Mouse (Mus musculus): ENCODE measurements around the gene Nob1.

Nob1 gene

DNA sequence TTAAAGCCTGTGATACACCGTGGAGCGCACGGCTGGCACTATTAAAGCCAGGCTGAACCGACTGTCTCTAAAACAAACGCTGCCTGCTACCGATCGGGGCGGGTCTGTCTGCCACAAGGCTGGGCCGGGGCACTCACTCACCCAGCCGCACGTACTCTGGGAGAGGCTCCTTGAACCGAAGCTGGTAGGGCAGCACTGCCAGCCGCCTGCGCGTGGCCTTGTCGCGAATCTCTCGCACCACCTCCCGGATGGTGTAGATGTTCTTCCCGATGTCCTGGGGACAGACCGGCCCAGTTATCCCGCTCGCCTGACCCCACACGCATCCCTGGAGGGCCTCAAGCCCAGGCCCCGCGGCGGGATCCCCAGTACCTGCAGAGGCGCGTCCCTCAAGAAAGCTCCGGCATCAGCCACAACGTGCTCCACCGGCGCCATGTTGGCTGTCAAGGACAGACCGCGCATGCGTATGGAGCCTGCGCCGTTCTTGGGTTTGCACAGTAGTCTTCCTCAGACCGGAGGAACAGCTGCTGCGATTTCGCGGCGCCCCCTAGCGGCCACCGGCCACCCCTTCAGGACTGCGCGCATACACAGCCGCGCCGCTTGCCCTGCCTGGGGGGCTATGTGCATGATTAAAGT is at the start of gene Nob1:
Nob1 (minus strand) TSS at position 455 of the 633 bp plus-strand sequence.
- peak; percentile 96 to 98 for DNase-seq (ENCODE audit: low spot score in 2 of 2)

DNA sequence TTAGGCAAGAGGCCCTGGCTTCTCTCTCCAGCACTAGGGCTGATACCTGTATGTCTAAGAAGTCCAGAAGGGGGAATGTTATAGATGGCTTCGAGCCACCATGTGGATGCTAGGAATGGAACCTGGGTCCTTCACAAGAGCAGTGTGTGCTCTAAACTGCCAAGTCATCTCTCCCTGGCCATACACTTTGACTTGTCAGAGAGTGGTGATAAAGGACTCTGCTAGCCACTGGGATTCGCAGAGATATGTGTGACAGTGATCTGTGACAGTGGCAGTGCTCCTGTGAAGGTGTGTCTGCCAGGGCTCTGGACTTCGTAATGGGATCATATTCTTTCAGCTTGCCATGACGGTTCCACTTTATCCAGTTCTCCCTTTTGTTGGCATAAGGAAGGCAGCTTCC is 48.5 kb upstream of the Nob1 start:
- DNase-seq (ENCODE audit: low spot score in 2 of 2): no peak

GRCm38 (mm10) chr8:107472403-107473100 is 47.7 kb upstream of the Nob1 start:
- no peak for DNase-seq (ENCODE audit: low spot score in 2 of 2)

DNA sequence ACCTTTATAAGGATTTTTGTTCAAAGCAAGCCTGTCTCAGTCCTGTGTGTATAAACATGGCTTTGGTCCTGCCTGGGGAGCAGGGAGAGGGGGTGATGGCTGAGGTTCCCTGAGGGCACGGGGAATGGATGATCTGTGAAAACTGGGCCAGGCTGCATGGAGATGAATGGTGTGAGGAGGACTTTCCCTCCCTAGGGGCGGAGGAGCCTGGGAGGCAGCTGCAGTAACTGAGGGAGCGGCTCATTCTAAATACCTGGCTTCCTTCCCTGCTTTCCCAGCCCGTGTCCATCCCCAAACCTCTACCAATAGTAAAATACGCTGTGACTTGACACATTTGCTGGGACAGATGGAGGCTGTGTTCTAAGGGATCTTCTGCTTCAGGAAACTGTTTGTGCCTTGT is 45.5 kb upstream of the Nob1 start:
- DNase-seq (ENCODE audit: low spot score in 2 of 2): no peak

DNA sequence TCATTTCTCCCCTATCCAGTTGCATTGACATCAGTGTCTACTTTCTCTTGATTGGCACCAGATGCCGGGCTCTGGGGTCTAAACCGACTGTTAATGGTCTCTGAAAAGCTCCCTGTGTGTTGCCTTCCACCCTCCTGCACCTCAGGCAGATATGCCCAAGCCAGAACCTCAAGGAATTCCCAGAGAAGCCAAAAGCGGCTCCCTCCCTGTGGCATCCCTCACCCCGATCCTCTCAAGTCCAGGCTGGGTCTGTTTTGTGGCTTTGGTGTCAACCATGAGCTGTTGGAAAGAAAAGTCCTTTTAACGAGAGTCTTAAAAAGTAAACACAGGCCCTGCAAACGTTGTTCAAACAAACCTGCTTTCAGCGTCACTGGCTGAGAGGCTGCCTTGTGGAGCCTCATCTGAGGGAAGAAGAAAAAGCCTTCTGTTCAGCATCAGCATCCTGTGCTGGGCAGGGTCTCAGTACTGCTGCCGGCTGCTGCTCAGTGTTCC is 44.0 kb upstream of the Nob1 start:
- no peak for DNase-seq (ENCODE audit: low spot score in 2 of 2)

DNA sequence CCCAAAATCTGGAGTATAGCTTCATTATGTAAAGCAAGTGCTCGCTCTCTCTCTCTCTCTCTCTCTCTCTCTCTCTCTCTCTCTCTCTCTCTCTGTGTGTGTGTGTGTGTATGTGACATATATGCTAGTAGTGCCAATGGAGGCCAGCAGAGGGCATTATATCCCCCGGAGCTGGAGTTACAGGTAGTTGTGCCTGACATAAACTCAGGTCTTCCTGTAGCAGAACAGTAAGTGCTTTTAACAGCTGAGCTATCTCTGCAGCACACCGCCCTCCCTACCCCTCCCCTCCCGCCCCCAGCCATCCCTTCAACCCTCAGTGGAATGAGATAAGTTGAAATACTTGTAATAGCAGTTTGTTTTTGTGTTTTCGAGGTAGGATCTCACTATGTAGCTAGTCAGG is 41.8 kb upstream of the Nob1 start:
- no peak for DNase-seq (ENCODE audit: low spot score in 2 of 2)

DNA sequence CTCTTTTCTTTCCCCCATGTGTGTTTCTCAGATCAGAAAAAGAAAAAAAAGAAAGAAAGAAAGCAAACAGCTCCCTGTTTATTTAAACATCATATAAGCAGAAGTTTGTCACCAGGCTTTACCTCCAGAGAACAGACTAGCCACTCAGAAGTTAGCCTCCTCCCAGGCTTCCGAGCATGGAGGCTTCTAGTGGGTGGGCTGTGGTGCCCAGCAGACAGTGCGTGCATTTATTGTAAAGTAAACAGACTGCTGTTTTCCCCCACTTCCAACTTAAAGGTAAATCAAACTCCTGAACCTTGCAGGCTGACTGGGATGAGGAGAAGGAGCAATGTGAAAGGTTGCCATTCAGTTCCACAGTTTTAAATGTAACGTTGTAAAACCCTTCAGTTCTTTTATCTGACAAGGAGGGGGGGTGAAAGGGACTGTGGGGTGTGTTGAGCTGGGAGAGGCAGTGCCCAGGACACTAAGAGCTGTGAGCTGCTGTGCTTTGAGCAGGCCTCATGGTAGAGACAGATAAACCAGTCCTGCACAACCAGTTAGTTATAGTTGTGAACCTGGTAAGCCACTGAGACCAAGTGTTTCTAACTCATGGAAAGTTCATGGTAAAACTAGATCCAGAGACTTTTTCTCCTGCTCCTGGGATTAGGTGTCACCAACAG is 40.6 kb upstream of the Nob1 start:
- no peak for DNase-seq (ENCODE audit: low spot score in 2 of 2)

DNA sequence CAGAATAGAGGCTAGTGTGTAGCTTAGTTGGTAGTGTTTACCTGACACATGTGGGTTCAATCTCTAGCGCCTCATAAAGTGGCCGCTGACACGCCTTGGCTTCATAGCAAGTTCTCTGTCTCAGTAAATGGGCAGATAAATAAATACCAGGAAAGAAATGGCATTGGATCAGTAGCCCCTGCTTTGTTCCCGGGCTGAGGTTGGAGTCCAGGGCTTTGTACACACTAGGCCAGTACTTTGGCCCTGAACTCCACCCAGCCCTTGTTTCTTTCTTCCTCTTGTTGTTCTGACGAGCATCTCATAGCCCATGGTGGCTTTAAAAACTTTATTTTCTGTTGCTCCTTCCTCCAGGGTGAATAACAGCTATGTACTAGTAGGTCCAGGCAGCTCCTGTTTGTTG is 37.6 kb upstream of the Nob1 start:
- DNase-seq (ENCODE audit: low spot score in 2 of 2): no peak

GRCm38 (mm10) chr8:107458281-107458680 is 33.4 kb upstream of the Nob1 start:
- no peak for DNase-seq (ENCODE audit: low spot score in 2 of 2)

DNA sequence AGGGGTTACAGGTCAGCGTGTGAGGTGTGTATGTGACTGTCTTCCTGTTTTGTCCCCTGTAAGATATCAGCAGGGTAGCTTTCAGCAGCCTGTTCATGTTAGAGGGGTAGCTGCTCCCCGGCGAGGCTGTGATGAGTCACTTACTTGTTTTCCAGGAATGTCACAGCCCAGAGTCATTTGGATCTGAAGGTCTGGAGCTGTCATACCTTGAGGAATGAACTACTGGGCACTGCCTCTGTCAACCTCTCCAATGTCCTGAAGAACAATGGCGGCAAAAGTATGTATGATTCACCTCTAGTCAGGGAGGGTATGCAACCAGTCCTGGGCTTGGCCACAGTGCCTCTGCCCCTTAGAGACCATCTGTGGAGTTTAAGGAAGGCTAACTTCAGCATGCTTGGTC is 32.9 kb upstream of the Nob1 start:
- DNase-seq (ENCODE audit: low spot score in 2 of 2): no peak

DNA sequence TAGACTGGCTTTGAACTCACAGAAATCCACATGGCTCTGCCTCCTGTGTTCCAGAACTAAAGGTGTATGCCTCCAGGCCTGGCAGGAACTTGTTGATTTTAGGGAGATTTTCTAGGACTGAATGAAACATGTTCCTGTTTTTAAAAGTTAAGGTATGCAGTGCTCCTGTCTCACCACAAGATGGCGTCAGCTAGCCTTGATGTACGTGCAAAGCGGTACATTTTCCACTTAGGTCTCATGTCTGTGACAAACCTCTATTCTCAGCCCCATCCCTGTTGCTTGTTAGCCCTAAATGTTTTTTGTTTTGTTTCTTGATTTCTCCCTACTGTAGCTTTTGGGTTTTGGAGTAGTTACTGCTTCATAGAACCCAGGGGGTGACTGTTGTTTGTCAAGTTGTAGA is 30.4 kb upstream of the Nob1 start:
- DNase-seq (ENCODE audit: low spot score in 2 of 2): peak in 1 of 2 experiments; percentile 56

DNA sequence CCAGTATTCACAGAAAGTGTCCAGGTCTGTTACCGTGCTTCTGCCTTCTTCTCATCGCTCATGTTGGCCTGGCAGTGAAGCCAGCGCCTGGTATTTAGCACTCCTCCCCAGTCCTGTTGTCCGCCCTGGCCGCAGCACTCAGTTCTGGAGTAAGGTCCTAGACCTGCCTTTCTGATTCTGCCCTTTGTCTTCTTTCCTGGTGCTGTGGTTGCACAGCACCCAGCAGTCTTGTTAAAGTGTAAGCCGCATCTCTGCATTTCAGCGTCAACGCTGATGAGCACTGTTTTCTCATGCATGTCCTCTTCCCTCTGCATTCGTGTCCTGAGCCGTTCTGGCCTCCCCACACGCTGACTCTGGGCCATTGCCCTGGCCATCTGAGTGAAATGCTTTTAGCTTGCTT is 28.5 kb upstream of the Nob1 start:
- no peak for DNase-seq (ENCODE audit: low spot score in 2 of 2)

DNA sequence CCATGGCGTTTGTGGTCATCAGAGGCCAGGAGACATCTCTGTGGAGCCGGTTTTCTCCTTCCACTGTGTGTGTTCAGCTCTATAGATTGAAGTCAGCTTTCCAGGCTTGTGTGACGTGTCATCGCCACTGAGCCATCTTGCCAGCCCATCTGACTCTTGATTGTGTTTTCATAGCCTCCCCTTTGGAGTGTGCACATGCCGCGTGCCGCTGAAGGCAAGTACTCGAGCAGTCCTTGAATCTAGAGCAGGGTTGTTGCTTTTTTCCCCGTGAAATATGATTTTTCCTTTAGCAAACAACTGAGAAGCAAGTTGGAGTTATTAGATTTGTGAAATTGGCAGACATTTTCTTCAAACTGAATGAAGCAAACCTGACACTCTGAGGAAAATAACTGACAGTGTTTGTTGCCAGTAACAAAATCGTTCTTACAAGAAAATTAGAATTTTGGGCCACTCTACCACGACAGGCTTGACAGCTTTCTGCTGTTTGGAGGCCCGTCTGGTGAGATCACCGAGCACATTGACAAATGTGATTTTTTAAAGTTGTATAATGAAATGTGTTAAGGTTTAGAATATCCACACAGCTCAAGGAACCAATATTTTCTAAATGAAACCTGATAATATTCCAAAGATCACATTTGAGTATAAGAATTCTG is 26.7 kb upstream of the Nob1 start:
- no peak for DNase-seq (ENCODE audit: low spot score in 2 of 2)

GRCm38 (mm10) chr8:107449655-107450054 is 24.8 kb upstream of the Nob1 start:
- no peak for DNase-seq (ENCODE audit: low spot score in 2 of 2)

GRCm38 (mm10) chr8:107449130-107449529 is 24.3 kb upstream of the Nob1 start:
- no peak for DNase-seq (ENCODE audit: low spot score in 2 of 2)

GRCm38 (mm10) chr8:107448382-107448889 is 23.6 kb upstream of the Nob1 start:
- no peak for DNase-seq (ENCODE audit: low spot score in 2 of 2)

GRCm38 (mm10) chr8:107447713-107448112 is 22.9 kb upstream of the Nob1 start:
- DNase-seq (ENCODE audit: low spot score in 2 of 2): no peak

GRCm38 (mm10) chr8:107444626-107445025 is 19.8 kb upstream of the Nob1 start:
- no peak for DNase-seq (ENCODE audit: low spot score in 2 of 2)

- peak in 1 of 2 experiments; percentile 45 for DNase-seq (ENCODE audit: low spot score in 2 of 2)
These were observed 15.2 kb upstream of the Nob1 start for GRCm38 (mm10) chr8:107439880-107440625.

DNA sequence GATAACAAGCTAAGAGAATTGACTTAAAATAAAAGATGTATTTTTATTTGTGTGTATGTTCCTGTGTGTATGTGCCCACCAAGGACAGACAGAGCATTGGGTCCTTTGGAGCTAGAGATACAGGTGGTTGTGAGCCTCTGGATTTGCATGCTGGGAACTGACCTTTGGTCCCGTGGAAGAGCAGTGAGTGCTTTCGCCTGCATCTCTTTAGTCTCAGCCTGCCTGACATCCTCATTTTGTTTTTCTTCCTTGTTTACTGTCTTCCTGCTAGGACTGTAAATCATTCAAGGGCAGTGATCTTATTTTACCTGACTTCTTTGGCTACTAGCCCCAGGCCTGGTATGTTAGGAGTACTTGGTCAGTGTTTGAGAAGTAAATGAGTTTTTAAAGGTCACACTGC is 12.9 kb upstream of the Nob1 start:
- no peak for DNase-seq (ENCODE audit: low spot score in 2 of 2)

- DNase-seq (ENCODE audit: low spot score in 2 of 2): peak; percentile 59 to 78
These were observed 12.1 kb upstream of the Nob1 start for GRCm38 (mm10) chr8:107436841-107437421.
